Mouse (Mus musculus) forebrain, embryonic 11.5 days (tissue): ENCODE measurements at regions not wholly inside any gene's neighbourhood (a gene's known extent, or its start where the extent isn't known, plus 50 kb on each side); places are given as distances from the start of the nearest gene placed in this dataset.

Experiments
- ATAC-seq: fragments of 200-750 bp; cut with Nextera tagmentation; replicated peaks from 2 replicates; pipeline ENCODE4 v1.8.0; 2017; ENCODE audit warnings: moderate TSS enrichment; ENCODE audit not compliant: low FRiP score
- DNase-seq: peaks from one replicate; pipeline ENCODE4 v3.0.0-alpha.2; 2017; ENCODE audit warnings: low spot score
- H3K27ac ChIP-seq: fragments of 300-500 bp; sonication (generic); 2 replicates; pipeline ENCODE4 v1.5.1; 2014; ENCODE audit warnings: low read depth, low read length
- H3K27me3 ChIP-seq: fragments of 300-500 bp; sonication (generic); 2 replicates; pipeline ENCODE4 v1.6.1; 2014; ENCODE audit warnings: mild to moderate bottlenecking, low read length, mixed read lengths; ENCODE audit not compliant: control insufficient read depth, insufficient read depth
- H3K36me3 ChIP-seq: fragments of 300-500 bp; sonication (generic); 2 replicates; pipeline ENCODE4 v1.6.1; 2014; ENCODE audit warnings: mild to moderate bottlenecking, low read length, moderate library complexity, mixed read lengths; ENCODE audit not compliant: control insufficient read depth, insufficient read depth
- H3K4me1 ChIP-seq: fragments of 300-500 bp; sonication (generic); replicated peaks from 2 replicates; pipeline ENCODE4 v1.6.1; 2014; ENCODE audit warnings: low read length, mixed read lengths; ENCODE audit not compliant: control insufficient read depth, insufficient read depth
- H3K4me2 ChIP-seq: fragments of 300-500 bp; sonication (generic); 2 replicates; pipeline ENCODE4 v1.6.1; 2014; ENCODE audit warnings: low read depth, mild to moderate bottlenecking, low read length, moderate library complexity, mixed read lengths; ENCODE audit not compliant: severe bottlenecking
- H3K4me3 ChIP-seq: fragments of 300-500 bp; sonication (generic); 2 replicates; pipeline ENCODE4 v1.5.1; 2014; ENCODE audit warnings: low read depth, low read length
- H3K9ac ChIP-seq: fragments of 300-500 bp; sonication (generic); 2 replicates; pipeline ENCODE4 v1.6.1; 2014; ENCODE audit warnings: low read length
- H3K9me3 ChIP-seq: fragments of 300-500 bp; sonication (generic); 2 replicates; pipeline ENCODE4 v1.6.1; 2016; ENCODE audit warnings: low read length, mixed read lengths; ENCODE audit not compliant: control insufficient read depth
- WGBS: fragments of 180-500 bp; shearing (Covaris S2); extraction: QIAGEN DNeasy Blood & Tissue Kit; methylation state at CpG from one replicate; pipeline ENCODE4 v1.1.7; 2014; 5-methylcytosine and 5-hydroxymethylcytosine counted together

GRCm38 (mm10) chr12:66393153-66393552 lies 109.0 kb upstream of the Rpl10l start:
- Histone ChIP-seq H3K36me3 (no peaks in the 10 kb centered on the region), H3K27me3 (no peaks in the 10 kb centered on the region), H3K4me2 (no peak overlapping the region), H3K4me1 (no peaks in the 10 kb centered on the region), H3K9ac (no peak overlapping the region), H3K27ac (no peak overlapping the region), H3K4me3 (no peak overlapping the region), H3K9me3 (no peaks in the 10 kb centered on the region)
- no peak for ATAC-seq
- WGBS, result 79% methylated on average over 1 of the region's 1 CpGs
- DNase-seq, result no peak

- no peak overlapping the region for H3K4me3 ChIP-seq
- no peaks in the 10 kb centered on the region for H3K36me3 ChIP-seq
- H3K4me2 ChIP-seq, result no peak overlapping the region
- H3K4me1 ChIP-seq, result no peaks in the 10 kb centered on the region
- H3K9me3 ChIP-seq, result no peaks in the 10 kb centered on the region
- no peak overlapping the region for H3K9ac ChIP-seq
- no peak for ATAC-seq
- H3K27ac ChIP-seq, result no peak overlapping the region
- no peak for DNase-seq
- H3K27me3 ChIP-seq, result no peaks in the 10 kb centered on the region
Observed at GRCm38 (mm10) chr12:66386612-66387011, 102.4 kb upstream of the Rpl10l start.

GRCm38 (mm10) chr12:66339169-66339568 lies 55.0 kb upstream of the Rpl10l start:
- Histone ChIP-seq H3K9ac (no peak overlapping the region), H3K27ac (no peak overlapping the region), H3K9me3 (no peaks in the 10 kb centered on the region), H3K4me2 (no peak overlapping the region), H3K4me3 (no peak overlapping the region), H3K4me1 (no peaks in the 10 kb centered on the region), H3K27me3 (no peaks in the 10 kb centered on the region), H3K36me3 (no peaks in the 10 kb centered on the region)
- peak; percentile 51; the same call in 1 of the 2 replicates for ATAC-seq
- no peak for DNase-seq
